Mouse (Mus musculus): Measurements from ENCODE around the gene Gsg1. TPM values are rescaled to one million over a fixed set of nuclear protein-coding genes. Genes with fewer than 3 reads are reported as not detected.
A peak's percentile ranks its signal among the peaks of the same experiment; 100 is the strongest.

The Gsg1 gene
- polyA plus RNA-seq, 1 experiment from 2014 or later, result 0.80 TPM

GRCm38 (mm10) chr6:135276474-135277295 lies 22.5 kb upstream of the Gsg1 start:
- Histone ChIP-seq H3K4me1 (peaks cover 23% of the 10 kb centered on the region), H3K27ac (no peak overlapping the region), H3K27me3 (ENCODE audit: low read depth, poor library complexity, severe bottlenecking) (no peaks in the 10 kb centered on the region), H3K9me3 (replicated peaks) (no peaks in the 10 kb centered on the region), H3K36me3 (no peaks in the 10 kb centered on the region), H3K4me3 (no peak overlapping the region)
- DNase-seq (ENCODE audit: low spot score), result no peak
- WGBS, result 38% methylated on average over 6 of the region's 6 CpGs

GRCm38 (mm10) chr6:135275231-135275630 lies 21.1 kb upstream of the Gsg1 start:
- Histone ChIP-seq H3K9me3 (replicated peaks) (no peaks in the 10 kb centered on the region), H3K27me3 (ENCODE audit: low read depth, poor library complexity, severe bottlenecking) (no peaks in the 10 kb centered on the region), H3K4me3 (no peak overlapping the region), H3K4me1 (peaks cover 22% of the 10 kb centered on the region), H3K27ac (0 out of 2 replicates have a peak overlapping the region, but pooled peaks have one; percentile 10), H3K36me3 (no peaks in the 10 kb centered on the region)
- WGBS, result 69% methylated on average over 4 of the region's 4 CpGs
- DNase-seq (ENCODE audit: low spot score), result no peak

- Histone ChIP-seq H3K27me3 (ENCODE audit: low read depth, poor library complexity, severe bottlenecking) (no peaks in the 10 kb centered on the region), H3K4me1 (peaks cover 16% of the 10 kb centered on the region), H3K27ac (no peak overlapping the region), H3K36me3 (no peaks in the 10 kb centered on the region), H3K4me3 (no peak overlapping the region), H3K9me3 (replicated peaks) (no peaks in the 10 kb centered on the region)
- DNase-seq (ENCODE audit: low spot score), result no peak
- 90% methylated on average over 6 of the region's 6 CpGs for WGBS
Measured at GRCm38 (mm10) chr6:135273066-135273465, 18.9 kb upstream of the Gsg1 start.

GRCm38 (mm10) chr6:135271761-135272160 lies 17.6 kb upstream of the Gsg1 start:
- H3K4me3 ChIP-seq, result no peak overlapping the region
- 84% methylated on average over 2 of the region's 2 CpGs for WGBS
- DNase-seq (ENCODE audit: low spot score), result no peak

GRCm38 (mm10) chr6:135269626-135270025 lies 15.5 kb upstream of the Gsg1 start:
- no peaks in the 10 kb centered on the region for H3K9me3 ChIP-seq (replicated peaks)
- WGBS, result 52% methylated on average over 6 of the region's 6 CpGs
- no peaks in the 10 kb centered on the region for H3K27me3 ChIP-seq (ENCODE audit: low read depth, poor library complexity, severe bottlenecking)
- H3K4me1 ChIP-seq, result peaks cover 13% of the 10 kb centered on the region
- H3K27ac ChIP-seq, result no peak overlapping the region
- no peaks in the 10 kb centered on the region for H3K36me3 ChIP-seq
- H3K4me3 ChIP-seq, result no peak overlapping the region
- no peak for DNase-seq (ENCODE audit: low spot score)

More at GRCm38 (mm10) chr6:135271761-135272160, 17.6 kb upstream of the Gsg1 start:
- H3K9me3 ChIP-seq (replicated peaks), result no peaks in the 10 kb centered on the region
- H3K27me3 ChIP-seq (ENCODE audit: low read depth, poor library complexity, severe bottlenecking), result no peaks in the 10 kb centered on the region
- no peaks in the 10 kb centered on the region for H3K36me3 ChIP-seq
- H3K27ac ChIP-seq, result no peak overlapping the region
- peaks cover 16% of the 10 kb centered on the region for H3K4me1 ChIP-seq

- Histone ChIP-seq H3K27ac (no peak overlapping the region), H3K4me1 (peaks cover 13% of the 10 kb centered on the region)
Measured at GRCm38 (mm10) chr6:135268392-135268791, 14.2 kb upstream of the Gsg1 start.

GRCm38 (mm10) chr6:135267221-135267620 lies 13.1 kb upstream of the Gsg1 start:
- DNase-seq (ENCODE audit: low spot score), result no peak
- no peaks in the 10 kb centered on the region for H3K36me3 ChIP-seq
- H3K27me3 ChIP-seq (ENCODE audit: low read depth, poor library complexity, severe bottlenecking), result no peaks in the 10 kb centered on the region
- H3K9me3 ChIP-seq (replicated peaks), result no peaks in the 10 kb centered on the region
- H3K4me1 ChIP-seq, result peaks cover 13% of the 10 kb centered on the region
- 74% methylated on average over 3 of the region's 3 CpGs for WGBS
- H3K4me3 ChIP-seq, result no peak overlapping the region
- no peak overlapping the region for H3K27ac ChIP-seq

More at GRCm38 (mm10) chr6:135268392-135268791, 14.2 kb upstream of the Gsg1 start:
- Histone ChIP-seq H3K4me3 (no peak overlapping the region), H3K27me3 (ENCODE audit: low read depth, poor library complexity, severe bottlenecking) (no peaks in the 10 kb centered on the region), H3K9me3 (replicated peaks) (no peaks in the 10 kb centered on the region), H3K36me3 (no peaks in the 10 kb centered on the region)
- no peak for DNase-seq (ENCODE audit: low spot score)

GRCm38 (mm10) chr6:135266056-135266455 lies 11.9 kb upstream of the Gsg1 start:
- no peak for DNase-seq (ENCODE audit: low spot score)
- H3K27ac ChIP-seq, result no peak overlapping the region
- H3K9me3 ChIP-seq (replicated peaks), result no peaks in the 10 kb centered on the region
- peaks cover 12% of the 10 kb centered on the region for H3K4me1 ChIP-seq
- 100% methylated on average over 1 of the region's 1 CpGs for WGBS
- no peaks in the 10 kb centered on the region for H3K27me3 ChIP-seq (ENCODE audit: low read depth, poor library complexity, severe bottlenecking)
- H3K36me3 ChIP-seq, result no peaks in the 10 kb centered on the region
- no peak overlapping the region for H3K4me3 ChIP-seq

- Histone ChIP-seq H3K27me3 (ENCODE audit: low read depth, poor library complexity, severe bottlenecking) (no peaks in the 10 kb centered on the region), H3K9me3 (replicated peaks) (no peaks in the 10 kb centered on the region), H3K4me3 (no peak overlapping the region), H3K4me1 (no peaks in the 10 kb centered on the region), H3K36me3 (no peaks in the 10 kb centered on the region), H3K27ac (no peak overlapping the region)
- no peak for DNase-seq (ENCODE audit: low spot score)
- WGBS, result 95% methylated on average over 6 of the region's 6 CpGs
Measured at GRCm38 (mm10) chr6:135264136-135264535, 10.0 kb upstream of the Gsg1 start.

GRCm38 (mm10) chr6:135262565-135262964 lies 8.4 kb upstream of the Gsg1 start:
- 77% methylated on average over 2 of the region's 2 CpGs for WGBS

GRCm38 (mm10) chr6:135261124-135261523 lies 7.0 kb upstream of the Gsg1 start:
- Histone ChIP-seq H3K4me3 (no peak overlapping the region), H3K36me3 (no peaks in the 10 kb centered on the region), H3K27me3 (ENCODE audit: low read depth, poor library complexity, severe bottlenecking) (no peaks in the 10 kb centered on the region), H3K9me3 (replicated peaks) (no peaks in the 10 kb centered on the region), H3K4me1 (no peaks in the 10 kb centered on the region), H3K27ac (no peak overlapping the region)
- WGBS, result 93% methylated on average over 9 of the region's 9 CpGs
- no peak for DNase-seq (ENCODE audit: low spot score)

More at GRCm38 (mm10) chr6:135262565-135262964, 8.4 kb upstream of the Gsg1 start:
- Histone ChIP-seq H3K4me1 (no peaks in the 10 kb centered on the region), H3K4me3 (no peak overlapping the region), H3K36me3 (no peaks in the 10 kb centered on the region), H3K27ac (no peak overlapping the region), H3K9me3 (replicated peaks) (no peaks in the 10 kb centered on the region), H3K27me3 (ENCODE audit: low read depth, poor library complexity, severe bottlenecking) (no peaks in the 10 kb centered on the region)
- DNase-seq (ENCODE audit: low spot score), result no peak

- Histone ChIP-seq H3K9me3 (replicated peaks) (no peaks in the 10 kb centered on the region), H3K27me3 (ENCODE audit: low read depth, poor library complexity, severe bottlenecking) (no peaks in the 10 kb centered on the region), H3K27ac (no peak overlapping the region), H3K4me3 (no peak overlapping the region), H3K4me1 (no peaks in the 10 kb centered on the region), H3K36me3 (no peaks in the 10 kb centered on the region)
- 90% methylated on average over 6 of the region's 6 CpGs for WGBS
- DNase-seq (ENCODE audit: low spot score), result no peak
Measured at GRCm38 (mm10) chr6:135260435-135260834, 6.3 kb upstream of the Gsg1 start.

GRCm38 (mm10) chr6:135252728-135253077 lies 1.4 kb downstream of the Gsg1 start:
- 3% methylated on average over 16 of the region's 16 CpGs for WGBS

More at GRCm38 (mm10) chr6:135252728-135253077, 1.4 kb downstream of the Gsg1 start:
- Histone ChIP-seq H3K9me3 (replicated peaks) (no peaks in the 10 kb centered on the region), H3K36me3 (no peaks in the 10 kb centered on the region), H3K27ac (peak overlapping the region; percentile 79), H3K4me1 (peaks cover 31% of the 10 kb centered on the region), H3K27me3 (ENCODE audit: low read depth, poor library complexity, severe bottlenecking) (peaks cover 18% of the 10 kb centered on the region; the same call in 1 of the 2 replicates), H3K4me3 (peak overlapping the region; percentile 36)
- peak; percentile 90 for DNase-seq (ENCODE audit: low spot score)
